Mouse (Mus musculus) forebrain, embryonic 14.5 days (tissue): ENCODE measurements around the gene Klf15. TPM values are rescaled to one million over a fixed set of nuclear protein-coding genes. Genes with fewer than 3 reads are reported as not detected.

Experiments used
- ATAC-seq: fragments of 200-750 bp; cut with Nextera tagmentation; 2 replicates; pipeline ENCODE4 v1.8.0; 2017; ENCODE audit warnings: mild to moderate bottlenecking, moderate library complexity
- DNase-seq: peaks from one replicate; pipeline ENCODE4 v3.0.0-alpha.2; 2015; ENCODE audit warnings: low spot score
- H3K27ac ChIP-seq: fragments of 300-500 bp; sonication (generic); 2 replicates; pipeline ENCODE4 v1.5.1; 2014; ENCODE audit warnings: low read depth, mild to moderate bottlenecking, control low read depth, low read length, moderate library complexity
- H3K27me3 ChIP-seq: fragments of 300-500 bp; sonication (generic); replicated peaks from 2 replicates; pipeline ENCODE4 v1.6.1; 2014; ENCODE audit warnings: low read length, control low read depth, mixed read lengths; ENCODE audit not compliant: control insufficient read depth, insufficient read depth
- H3K36me3 ChIP-seq: fragments of 300-500 bp; sonication (generic); 2 replicates; pipeline ENCODE4 v1.6.1; 2014; ENCODE audit warnings: low read length, control low read depth; ENCODE audit not compliant: control insufficient read depth, insufficient read depth
- H3K4me1 ChIP-seq: fragments of 300-500 bp; sonication (generic); 2 replicates; pipeline ENCODE4 v1.6.1; 2014; ENCODE audit warnings: antibody characterized with exemption, low read length, control low read depth; ENCODE audit not compliant: control insufficient read depth, insufficient read depth
- H3K4me2 ChIP-seq: fragments of 300-500 bp; sonication (generic); 2 replicates; pipeline ENCODE4 v1.6.1; 2014; ENCODE audit warnings: mild to moderate bottlenecking, control low read depth, low read length
- H3K4me3 ChIP-seq: fragments of 300-500 bp; sonication (generic); 2 replicates; pipeline ENCODE4 v1.5.1; 2014; ENCODE audit warnings: low read depth, low read length, control low read depth
- H3K9ac ChIP-seq: fragments of 300-500 bp; sonication (generic); 2 replicates; pipeline ENCODE4 v1.6.1; 2014; ENCODE audit warnings: mild to moderate bottlenecking, low read length, control low read depth, moderate library complexity
- H3K9me3 ChIP-seq: fragments of 300-500 bp; sonication (generic); replicated peaks from 2 replicates; pipeline ENCODE4 v1.6.1; 2016; ENCODE audit warnings: low read length, control low read depth, mixed read lengths; ENCODE audit not compliant: control insufficient read depth
- WGBS: fragments of 180-500 bp; shearing (Covaris S2); extraction: QIAGEN DNeasy Blood & Tissue Kit; methylation state at CpG from one replicate; pipeline ENCODE4 v1.1.7; 2014; 5-methylcytosine and 5-hydroxymethylcytosine counted together
- polyA plus RNA-seq: library from polyadenylated mRNA; unstranded; fragments of >200 nt; fragmentation: Nextera tagmentation; extraction: Ambion mirVana; gene quantifications from 2 replicates; pipeline ENCODE4 v1.2.1, GENCODE M21; 2014

Klf15 gene
- polyA plus RNA-seq, 1 experiment from 2014 or later: 10.3 TPM

DNA sequence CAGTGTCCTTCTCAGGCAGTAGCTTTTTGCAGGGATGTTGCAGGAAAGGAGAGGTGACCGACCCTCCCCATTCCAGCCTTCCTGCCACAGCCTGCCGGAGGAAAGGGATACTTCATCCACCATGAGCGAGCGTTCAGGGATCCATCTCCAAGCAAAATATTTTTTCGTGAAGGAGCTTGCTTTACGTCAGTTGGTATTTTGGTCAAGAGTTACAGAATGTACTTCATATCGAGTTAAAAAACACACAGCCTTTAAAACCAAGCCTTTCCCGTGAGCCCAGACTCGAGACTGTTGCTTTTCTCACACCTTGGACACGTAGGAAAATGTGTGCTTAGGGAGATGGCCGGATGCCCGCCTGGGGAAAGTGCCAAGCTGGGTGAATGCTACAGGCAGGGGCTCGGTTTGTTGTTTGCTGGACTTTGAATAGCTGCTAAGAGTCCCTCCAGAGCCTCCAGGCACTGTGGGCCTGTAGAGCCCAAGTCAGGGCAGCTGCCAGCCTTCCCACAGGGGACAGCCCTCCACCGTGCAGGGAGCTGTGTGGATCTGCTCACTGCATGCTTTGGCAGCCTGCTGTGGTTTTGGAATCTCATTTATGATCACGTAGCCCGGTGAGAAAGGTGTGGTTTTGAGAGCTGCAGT lies 44.4 kb downstream of the Klf15 start:
- Histone ChIP-seq H3K9ac (no peak overlapping the region), H3K4me3 (no peak overlapping the region), H3K4me1 (peaks cover 32% of the 10 kb centered on the region), H3K36me3 (no peaks in the 10 kb centered on the region), H3K9me3 (no peaks in the 10 kb centered on the region), H3K27me3 (no peaks in the 10 kb centered on the region), H3K4me2 (peak overlapping the region; percentile 4; the same call in 1 of the 2 replicates), H3K27ac (peak overlapping the region; percentile 73)
- ATAC-seq: peak; percentile 94
- WGBS: 50% methylated on average over 16 of the region's 16 CpGs
- DNase-seq: peak; percentile 92

DNA sequence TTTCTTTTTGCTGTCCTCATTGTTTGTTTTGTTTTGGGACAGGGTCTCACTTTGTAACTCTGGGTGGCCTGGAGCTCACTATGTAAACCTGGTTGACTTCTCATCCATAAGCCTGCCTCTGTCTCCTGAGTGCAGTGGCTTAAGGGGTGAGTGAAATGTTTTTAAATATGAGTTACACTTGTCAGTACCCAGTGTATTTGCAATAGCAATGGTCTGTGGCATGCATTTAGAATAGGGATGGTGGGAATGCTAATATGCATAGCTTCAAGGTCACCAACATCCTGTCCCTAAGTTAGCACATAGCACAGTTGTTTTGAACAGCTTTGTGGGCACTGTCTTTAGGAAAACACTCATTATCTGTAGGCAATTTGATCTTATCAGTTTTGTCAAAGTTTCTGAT lies 45.1 kb downstream of the Klf15 start:
- ATAC-seq: no peak
- Histone ChIP-seq H3K27ac (peak overlapping the region; percentile 73; the same call in 1 of the 2 replicates), H3K4me2 (peak overlapping the region; percentile 4; the same call in 1 of the 2 replicates)

DNA sequence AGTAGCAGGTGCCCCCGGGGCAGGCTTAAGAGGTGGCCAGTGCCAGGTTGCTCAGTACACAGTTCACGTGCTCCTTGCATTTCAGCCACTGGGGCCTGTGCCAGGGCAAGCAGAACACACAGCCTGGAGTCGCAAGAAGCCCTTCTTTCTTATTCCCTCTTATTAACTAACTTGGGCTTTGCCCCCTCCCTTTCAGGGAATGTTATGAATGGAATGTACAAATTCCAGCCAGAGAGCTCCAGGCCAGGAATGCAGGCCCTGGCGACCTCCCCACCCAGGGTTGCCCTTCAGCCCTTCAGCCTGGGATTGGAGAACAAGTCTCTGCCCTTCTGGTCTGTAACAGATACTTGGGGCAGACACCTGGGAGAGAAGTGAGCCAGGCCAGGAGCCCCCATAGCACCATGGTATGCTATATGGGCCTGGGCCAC lies 45.8 kb downstream of the Klf15 start:
- no peaks in the 10 kb centered on the region for H3K9me3 ChIP-seq
- H3K4me2 ChIP-seq: no peak overlapping the region
- no peaks in the 10 kb centered on the region for H3K36me3 ChIP-seq
- no peak overlapping the region for H3K9ac ChIP-seq
- H3K27me3 ChIP-seq: no peaks in the 10 kb centered on the region
- H3K27ac ChIP-seq: peak overlapping the region; percentile 73; the same call in 1 of the 2 replicates
- no peak overlapping the region for H3K4me3 ChIP-seq
- WGBS: 26% methylated on average over 4 of the region's 4 CpGs
- DNase-seq (peak; percentile 69), ATAC-seq (peak; percentile 85)
- H3K4me1 ChIP-seq: peaks cover 32% of the 10 kb centered on the region

More for the DNA sequence above, 45.1 kb downstream of the Klf15 start:
- Histone ChIP-seq H3K4me1 (peaks cover 32% of the 10 kb centered on the region), H3K9ac (0 out of 2 replicates have a peak overlapping the region, but pooled peaks have one; percentile 2), H3K4me3 (no peak overlapping the region), H3K36me3 (no peaks in the 10 kb centered on the region), H3K9me3 (no peaks in the 10 kb centered on the region), H3K27me3 (no peaks in the 10 kb centered on the region)
- DNase-seq: no peak

DNA sequence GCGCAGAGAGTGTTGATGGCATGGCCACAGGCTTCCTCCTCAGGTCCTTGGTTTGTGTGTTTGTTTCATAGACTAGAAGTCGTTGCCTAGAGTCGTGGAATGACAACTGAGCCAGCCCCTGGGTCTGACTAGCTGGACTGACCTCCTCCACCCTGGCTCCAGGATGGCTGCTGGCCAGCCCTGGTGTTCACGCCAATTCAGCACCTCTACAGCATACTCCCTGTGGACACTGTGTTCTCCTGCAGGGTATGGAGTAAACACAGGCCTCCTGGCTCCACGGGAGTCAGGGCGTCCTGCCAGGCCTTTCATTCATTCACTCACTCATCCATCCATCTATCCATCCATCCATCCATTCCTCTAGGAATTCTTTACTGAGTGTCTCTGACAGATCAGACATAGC lies 46.7 kb downstream of the Klf15 start:
- H3K27me3 ChIP-seq: no peaks in the 10 kb centered on the region
- no peak overlapping the region for H3K27ac ChIP-seq
- whole genome bisulfite sequencing: 69% methylated on average over 6 of the region's 6 CpGs
- H3K4me3 ChIP-seq: no peak overlapping the region
- no peak overlapping the region for H3K4me2 ChIP-seq
- H3K9me3 ChIP-seq: no peaks in the 10 kb centered on the region
- H3K36me3 ChIP-seq: no peaks in the 10 kb centered on the region
- no peak for ATAC-seq
- no peak overlapping the region for H3K9ac ChIP-seq
- peaks cover 32% of the 10 kb centered on the region for H3K4me1 ChIP-seq
- no peak for DNase-seq

DNA sequence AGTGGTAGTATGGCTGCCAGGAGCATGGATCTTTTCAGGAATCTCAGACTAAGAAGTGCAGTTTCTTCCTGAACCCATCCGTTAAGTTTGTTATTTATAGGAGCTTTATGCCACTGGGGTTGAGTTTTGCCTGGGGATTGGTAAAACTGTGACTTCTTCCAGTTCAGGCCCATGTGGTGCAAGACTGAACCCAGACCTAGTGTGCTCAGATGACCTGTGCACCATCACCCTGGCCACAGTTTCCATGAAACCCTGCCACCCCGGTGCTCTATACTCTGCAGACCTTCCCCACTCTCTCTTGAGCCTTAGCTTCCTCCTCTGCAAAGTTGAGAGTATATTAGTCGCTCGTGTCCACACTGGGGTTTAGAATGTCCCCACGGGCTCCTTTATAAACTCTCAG lies 50.0 kb downstream of the Klf15 start:
- WGBS: 80% methylated on average over 5 of the region's 5 CpGs
- H3K4me2 ChIP-seq: no peak overlapping the region
- H3K4me1 ChIP-seq: peaks cover 17% of the 10 kb centered on the region; the same call in 1 of the 2 replicates
- DNase-seq (no peak), ATAC-seq (no peak)
- no peak overlapping the region for H3K4me3 ChIP-seq
- no peaks in the 10 kb centered on the region for H3K27me3 ChIP-seq
- no peak overlapping the region for H3K9ac ChIP-seq
- H3K9me3 ChIP-seq: no peaks in the 10 kb centered on the region
- no peak overlapping the region for H3K27ac ChIP-seq
- H3K36me3 ChIP-seq: no peaks in the 10 kb centered on the region

DNA sequence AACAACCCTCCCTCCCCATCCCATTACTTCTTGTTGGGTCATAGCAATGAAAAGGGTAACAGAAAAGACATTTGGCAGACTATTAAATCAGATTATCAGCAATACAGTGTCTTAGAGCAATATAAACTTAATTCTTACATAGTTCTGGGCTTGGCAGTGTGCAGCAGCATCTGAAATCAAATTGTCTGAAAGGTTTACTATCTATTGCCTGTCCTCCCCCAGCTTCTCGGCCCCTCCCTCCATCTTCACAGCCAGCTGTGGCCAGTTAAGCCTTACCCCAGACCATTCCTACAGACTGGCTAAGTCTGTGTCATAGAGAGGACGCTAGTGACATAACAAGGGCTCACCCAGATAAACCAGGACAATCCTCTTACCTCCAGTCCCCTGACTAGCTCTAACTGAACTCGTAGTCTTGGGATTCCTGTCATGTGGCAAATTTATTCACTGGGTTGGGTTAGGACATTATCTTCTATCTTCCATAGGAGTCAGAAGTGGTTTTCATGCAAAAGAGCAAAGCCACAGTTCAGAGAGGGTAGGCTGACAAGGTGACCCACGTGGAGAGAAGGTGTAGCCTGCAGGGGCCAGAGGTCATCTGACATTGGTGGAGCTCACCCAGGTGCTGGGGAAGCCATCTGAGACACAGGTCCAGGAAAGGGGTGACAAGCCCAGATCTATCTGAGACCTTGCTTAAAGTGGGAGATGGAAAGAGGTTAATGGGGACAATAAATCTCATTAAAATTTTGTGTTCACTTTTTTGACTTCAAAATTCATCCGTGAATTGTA lies 50.9 kb downstream of the Klf15 start:
- WGBS: 75% methylated on average over 5 of the region's 5 CpGs
- no peaks in the 10 kb centered on the region for H3K27me3 ChIP-seq
- no peaks in the 10 kb centered on the region for H3K9me3 ChIP-seq
- H3K4me2 ChIP-seq: no peak overlapping the region
- H3K36me3 ChIP-seq: no peaks in the 10 kb centered on the region
- H3K9ac ChIP-seq: no peak overlapping the region
- DNase-seq (no peak), ATAC-seq (no peak)
- peaks cover 9% of the 10 kb centered on the region; the same call in 1 of the 2 replicates for H3K4me1 ChIP-seq
- no peak overlapping the region for H3K27ac ChIP-seq
- H3K4me3 ChIP-seq: no peak overlapping the region

DNA sequence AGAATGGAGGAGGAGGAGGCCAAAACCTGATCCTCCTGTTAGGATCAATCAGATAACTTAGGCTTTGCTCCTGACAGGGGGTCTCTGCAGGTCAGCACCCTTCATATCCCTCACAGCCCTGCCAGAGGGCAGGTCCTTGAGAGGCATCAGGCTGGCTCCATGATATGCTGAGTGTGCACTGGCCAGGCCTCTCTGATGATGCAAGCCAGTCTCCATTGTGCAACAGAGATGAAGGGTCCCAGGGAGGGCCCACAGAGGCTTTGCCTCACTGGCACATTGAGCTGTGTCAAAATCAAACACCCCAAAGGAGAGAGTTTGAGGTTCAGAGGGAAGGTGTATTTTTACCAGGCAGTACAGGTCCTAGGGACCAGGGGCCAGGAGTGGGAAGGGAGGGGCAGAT lies 52.0 kb downstream of the Klf15 start:
- no peaks in the 10 kb centered on the region for H3K36me3 ChIP-seq
- H3K4me2 ChIP-seq: no peak overlapping the region
- H3K9ac ChIP-seq: no peak overlapping the region
- no peaks in the 10 kb centered on the region for H3K27me3 ChIP-seq
- H3K4me1 ChIP-seq: no peaks in the 10 kb centered on the region
- DNase-seq (no peak), ATAC-seq (0 out of 2 replicates have a peak, but pooled peaks have one; percentile 26)
- H3K4me3 ChIP-seq: no peak overlapping the region
- no peak overlapping the region for H3K27ac ChIP-seq
- no peaks in the 10 kb centered on the region for H3K9me3 ChIP-seq

DNA sequence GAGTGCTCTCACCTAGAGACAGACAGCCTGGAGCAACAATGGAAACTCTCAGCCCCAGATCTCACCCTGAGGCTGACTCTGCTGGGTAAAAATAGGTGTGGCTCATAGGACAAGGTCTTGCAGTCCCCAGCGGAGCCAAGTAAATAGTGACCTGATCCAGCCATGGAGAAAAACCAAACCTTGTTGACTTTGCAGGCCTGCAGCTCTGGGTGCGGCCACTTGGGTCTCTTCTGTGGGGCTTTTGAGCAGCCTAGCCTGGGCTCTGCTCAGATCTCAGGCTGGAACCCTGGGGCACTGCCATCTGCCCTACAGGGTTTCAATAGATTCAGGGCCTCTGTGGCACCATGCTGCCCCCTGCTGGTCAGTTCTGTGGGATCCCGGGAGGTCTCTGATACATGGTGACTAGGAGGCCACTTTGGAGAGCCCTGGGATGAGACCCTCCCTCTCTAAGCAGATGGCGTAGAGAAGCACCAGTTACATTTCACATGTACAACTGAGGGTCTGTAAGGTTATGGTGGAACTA lies 52.6 kb downstream of the Klf15 start:
- no peak overlapping the region for H3K4me2 ChIP-seq
- H3K27ac ChIP-seq: no peak overlapping the region
- no peak overlapping the region for H3K4me3 ChIP-seq
- no peaks in the 10 kb centered on the region for H3K9me3 ChIP-seq
- DNase-seq (peak; percentile 84), ATAC-seq (peak; percentile 85)
- H3K4me1 ChIP-seq: no peaks in the 10 kb centered on the region
- H3K9ac ChIP-seq: no peak overlapping the region
- no peaks in the 10 kb centered on the region for H3K27me3 ChIP-seq
- WGBS: 42% methylated on average over 4 of the region's 4 CpGs
- H3K36me3 ChIP-seq: no peaks in the 10 kb centered on the region

DNA sequence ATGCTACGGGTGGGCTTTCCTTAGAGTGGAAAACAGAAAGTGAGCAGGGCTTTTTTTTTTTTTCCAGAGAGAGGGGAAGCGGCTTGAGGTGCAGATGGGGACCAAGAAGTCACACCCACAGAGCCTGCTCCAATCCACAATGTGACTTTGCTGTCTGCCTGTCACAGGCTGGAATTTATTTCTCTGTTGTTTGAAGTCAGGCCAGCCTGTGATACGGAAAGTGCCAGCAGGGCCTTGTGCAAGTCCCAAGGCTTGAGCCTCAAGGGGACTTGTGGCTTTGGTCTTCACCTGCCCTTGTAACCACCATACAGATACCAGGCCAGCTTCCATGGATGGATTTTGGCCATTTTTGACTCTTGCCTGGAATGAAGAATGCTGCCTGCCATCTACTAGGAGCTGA lies 56.5 kb downstream of the Klf15 start:
- no peak for DNase-seq
- no peak overlapping the region for H3K9ac ChIP-seq
- H3K9me3 ChIP-seq: no peaks in the 10 kb centered on the region
- no peak overlapping the region for H3K27ac ChIP-seq
- no peaks in the 10 kb centered on the region for H3K4me1 ChIP-seq
- no peak for ATAC-seq
- WGBS: 68% methylated on average over 3 of the region's 3 CpGs
- H3K36me3 ChIP-seq: no peaks in the 10 kb centered on the region
- H3K4me2 ChIP-seq: no peak overlapping the region
- H3K4me3 ChIP-seq: no peak overlapping the region
- H3K27me3 ChIP-seq: no peaks in the 10 kb centered on the region
